Mouse (Mus musculus): Measurements from ENCODE around the gene Tbp.

Gene Tbp

DNA sequence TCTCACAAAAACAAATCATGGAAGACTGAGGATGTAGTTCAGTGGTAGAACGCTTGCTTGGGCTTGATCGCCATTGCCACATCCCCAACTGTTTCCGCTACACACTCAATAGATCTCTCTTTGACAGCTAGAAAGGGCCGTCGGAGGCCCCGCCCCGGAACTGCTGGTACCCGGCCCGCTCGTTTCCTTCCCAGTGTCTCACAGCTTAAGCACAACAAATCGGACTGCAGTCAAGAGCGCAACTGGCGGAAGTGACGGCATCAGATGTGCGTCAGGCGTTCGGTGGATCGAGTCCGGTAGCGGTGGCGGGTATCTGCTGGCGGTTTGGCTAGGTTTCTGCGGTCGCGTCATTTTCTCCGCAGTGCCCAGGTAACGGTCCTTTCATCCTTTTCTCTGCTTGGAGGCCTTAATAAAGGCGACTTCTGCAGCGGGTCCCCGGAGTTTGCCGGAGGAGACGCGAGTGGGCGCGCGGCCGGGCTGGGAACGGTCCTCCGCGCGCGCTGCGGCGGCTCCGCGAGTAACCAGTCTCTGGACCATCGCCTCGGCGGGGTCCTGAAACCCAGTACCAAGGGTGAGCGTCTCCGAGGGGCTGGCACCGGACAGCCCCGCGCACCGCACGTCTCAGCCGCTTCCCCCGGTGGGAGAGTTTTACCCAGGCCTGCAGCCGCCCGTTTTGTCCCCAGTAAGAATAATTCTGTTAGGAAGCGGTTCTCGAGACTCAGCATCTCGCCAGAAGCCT, at the start of gene Tbp, which contains the start of gene Psmb1:
Gene Tbp (plus strand): TSS at position 233 of the 739 bp plus-strand sequence.
Gene Psmb1 (minus strand): TSS at position 96 of the 739 bp plus-strand sequence.
- peak; percentile 99 for DNase-seq (ENCODE audit: low spot score in 2 of 2)

DNA sequence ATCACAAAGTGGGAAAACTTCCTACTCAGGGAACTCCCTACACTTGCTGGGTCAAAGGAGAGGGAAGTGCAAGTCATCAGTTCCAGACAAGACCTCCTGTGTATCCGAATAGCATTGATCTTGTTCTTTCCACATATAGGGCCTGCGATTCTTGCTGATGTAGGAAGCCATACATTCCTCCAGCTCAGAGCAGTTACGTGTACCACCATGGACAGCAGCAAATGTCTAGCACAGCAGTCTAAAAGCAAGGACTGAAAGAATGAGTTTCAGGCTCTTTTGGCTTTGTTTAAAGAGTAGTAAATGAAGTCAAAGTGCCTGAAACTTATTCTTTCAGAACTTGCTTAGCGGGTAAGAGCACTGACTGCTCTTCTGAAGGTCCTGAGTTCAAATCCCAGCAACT, 44.5 kb upstream of the Tbp start:
- DNase-seq (ENCODE audit: low spot score in 2 of 2) = no peak

DNA sequence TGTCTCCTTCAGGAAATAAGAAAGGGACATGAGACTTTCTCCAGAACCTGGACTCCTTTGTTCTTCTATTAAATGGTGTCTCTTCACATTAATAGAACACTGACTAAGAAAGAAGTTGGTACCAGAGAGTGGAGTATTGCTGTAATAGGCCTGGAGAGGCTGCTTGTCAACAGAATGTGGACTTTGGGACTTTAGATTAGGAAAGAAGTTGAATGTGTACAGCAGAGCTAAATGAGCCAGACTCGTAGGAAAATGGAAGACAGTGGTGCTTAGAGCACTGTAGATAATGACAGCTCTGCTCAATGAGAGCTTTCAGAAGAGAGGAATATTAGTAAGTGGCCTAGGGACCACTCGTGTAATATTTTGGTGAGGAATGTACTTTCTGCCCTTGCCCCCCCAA, 43.1 kb upstream of the Tbp start:
- no peak for DNase-seq (ENCODE audit: low spot score in 2 of 2)

DNA sequence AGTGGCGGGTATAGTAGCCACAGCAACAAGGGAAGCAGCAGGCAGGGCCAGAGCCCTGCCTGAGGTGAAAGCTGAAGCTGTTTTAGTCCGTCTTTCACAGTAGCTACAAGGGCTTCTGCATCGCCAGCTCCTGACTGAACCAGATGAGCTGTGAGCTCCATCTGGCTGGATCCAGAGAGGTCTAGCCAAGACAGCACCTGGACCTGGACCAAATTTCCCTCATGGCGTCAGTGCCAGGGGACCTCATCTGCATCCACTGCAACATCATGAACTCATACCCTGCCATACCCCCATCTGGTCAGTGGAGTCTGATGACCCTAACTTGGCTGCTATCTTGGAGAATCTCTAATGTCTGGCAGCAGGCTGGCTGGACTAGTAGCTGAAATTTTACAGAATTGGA, 39.9 kb upstream of the Tbp start:
- DNase-seq (ENCODE audit: low spot score in 2 of 2) = no peak

DNA sequence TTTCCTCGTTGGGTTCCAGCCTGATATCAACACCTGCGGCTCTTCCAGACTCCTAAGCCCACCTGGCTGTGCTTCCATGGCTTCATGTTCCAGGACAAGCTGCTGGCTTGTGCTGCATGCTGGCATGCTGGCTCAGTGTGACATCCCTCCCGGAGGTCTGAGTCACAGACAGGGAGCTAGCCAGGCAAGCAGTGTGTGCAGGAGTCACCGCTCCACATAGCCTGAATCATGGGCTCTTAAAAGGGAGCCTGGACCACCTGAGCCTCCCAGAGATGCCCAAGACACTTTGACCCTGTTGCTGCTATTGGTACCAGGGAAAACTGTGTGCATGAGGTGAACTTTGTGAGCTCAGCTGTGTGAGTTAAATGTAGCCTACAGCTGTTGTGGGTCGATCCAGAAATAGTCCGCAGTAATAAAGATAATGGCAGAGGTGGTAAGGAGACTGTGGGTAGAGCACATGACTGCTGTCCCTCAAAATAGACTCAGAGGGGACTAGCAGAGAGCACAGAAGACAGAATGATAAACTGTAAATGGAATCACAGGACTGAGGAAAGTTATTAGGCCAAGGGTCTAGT, 37.7 kb upstream of the Tbp start:
- no peak for DNase-seq (ENCODE audit: low spot score in 2 of 2)

DNA sequence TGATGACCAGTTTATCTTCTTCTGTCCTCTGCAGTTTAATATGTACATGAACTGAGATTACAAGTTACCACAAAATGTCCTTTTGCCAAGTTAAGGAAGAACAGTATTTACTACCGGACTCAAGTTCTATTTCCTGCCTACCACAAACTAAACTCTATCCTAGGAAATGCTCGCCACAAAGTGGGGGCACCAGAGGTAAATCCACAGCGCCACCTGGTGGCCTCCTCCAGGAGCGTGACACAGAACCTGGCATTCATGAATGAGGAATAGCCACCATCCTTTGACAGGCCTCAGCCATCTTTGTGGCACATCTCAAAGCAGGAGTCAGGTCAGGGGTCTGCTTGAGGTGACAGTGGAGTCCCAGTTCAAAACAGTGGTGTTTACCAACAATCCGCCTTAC, 32.0 kb upstream of the Tbp start:
- peak; percentile 66 to 69 for DNase-seq (ENCODE audit: low spot score in 2 of 2)

DNA sequence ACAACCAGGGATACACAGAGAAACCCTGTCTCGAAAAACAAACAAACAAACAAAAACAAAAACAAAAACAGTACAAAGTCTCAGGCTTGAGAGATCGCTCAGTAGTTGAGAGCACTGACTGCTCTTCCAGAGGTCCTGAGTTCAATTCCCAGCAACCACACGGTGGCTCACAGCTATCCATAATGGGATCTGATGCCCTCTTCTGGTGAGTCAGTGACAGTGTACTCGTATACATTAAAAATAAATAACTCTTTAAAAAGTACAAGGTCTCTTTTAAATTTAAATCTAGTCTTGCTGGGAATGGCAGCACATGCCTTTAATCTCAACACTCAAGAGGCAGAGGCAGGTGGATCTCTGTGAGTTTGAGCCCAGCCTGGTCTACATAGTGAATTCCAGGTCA, 27.0 kb upstream of the Tbp start:
- no peak for DNase-seq (ENCODE audit: low spot score in 2 of 2)

DNA sequence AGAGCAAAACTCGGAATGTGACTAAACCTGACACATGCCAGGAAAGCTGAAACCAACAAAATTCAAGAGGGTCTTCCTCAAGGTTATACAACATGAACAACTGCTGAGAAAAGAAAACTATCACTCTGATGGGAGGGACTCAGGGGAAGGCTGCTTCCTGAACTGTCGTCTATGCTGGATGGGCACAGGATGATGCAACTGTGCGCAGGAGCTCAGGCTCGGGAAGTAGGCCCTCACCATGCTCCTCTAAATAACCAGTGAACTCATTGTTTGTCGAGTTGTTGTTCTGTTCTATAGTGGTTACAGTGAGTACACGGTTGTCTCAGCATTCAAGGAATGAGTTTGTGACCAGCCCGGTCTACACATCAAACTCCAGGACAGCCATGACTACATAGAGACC, 9.1 kb upstream of the Tbp start:
- no peak for DNase-seq (ENCODE audit: low spot score in 2 of 2)

DNA sequence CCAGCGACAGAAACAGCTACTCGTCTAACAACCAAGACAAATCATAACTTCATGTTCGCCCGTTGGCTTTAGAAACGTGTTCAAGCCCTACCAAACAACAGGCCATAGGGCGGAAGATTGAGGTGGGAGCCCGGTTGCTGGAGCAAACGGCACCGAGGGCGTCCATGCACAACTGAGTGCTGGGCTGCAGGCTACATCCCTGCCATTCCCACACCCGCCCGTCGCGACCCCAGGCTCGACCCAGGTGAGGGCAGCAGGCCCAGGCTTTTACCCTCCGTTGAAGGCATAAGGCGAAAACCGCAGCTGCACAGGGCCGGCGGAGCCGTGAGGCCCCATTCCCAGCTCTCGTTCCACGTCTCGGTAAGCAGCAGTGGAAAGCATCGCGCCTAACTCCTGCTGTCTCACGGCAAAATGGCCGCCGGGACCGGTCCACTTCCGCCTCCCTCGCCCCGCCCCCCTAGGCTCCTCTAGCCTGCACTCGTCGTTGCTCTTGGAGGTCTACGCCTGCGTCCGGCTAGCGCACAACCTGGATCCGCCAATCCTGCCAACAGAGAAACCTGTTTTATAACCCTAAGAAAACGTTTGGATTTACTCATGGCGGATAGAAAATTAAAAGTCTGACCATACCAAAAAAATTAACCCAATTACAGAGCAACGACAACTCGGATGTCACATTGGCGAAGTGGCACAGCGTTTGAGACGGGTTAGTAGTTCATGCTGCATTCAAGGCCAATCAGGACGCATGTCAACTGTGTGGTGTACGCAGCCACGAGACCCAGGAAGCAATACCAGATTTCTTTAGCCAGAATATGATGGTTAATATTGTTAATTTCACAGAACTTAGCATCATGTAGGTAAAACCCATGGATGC, 1.6 kb upstream of the Tbp start:
- peak; percentile 96 for DNase-seq (ENCODE audit: low spot score in 2 of 2)

DNA sequence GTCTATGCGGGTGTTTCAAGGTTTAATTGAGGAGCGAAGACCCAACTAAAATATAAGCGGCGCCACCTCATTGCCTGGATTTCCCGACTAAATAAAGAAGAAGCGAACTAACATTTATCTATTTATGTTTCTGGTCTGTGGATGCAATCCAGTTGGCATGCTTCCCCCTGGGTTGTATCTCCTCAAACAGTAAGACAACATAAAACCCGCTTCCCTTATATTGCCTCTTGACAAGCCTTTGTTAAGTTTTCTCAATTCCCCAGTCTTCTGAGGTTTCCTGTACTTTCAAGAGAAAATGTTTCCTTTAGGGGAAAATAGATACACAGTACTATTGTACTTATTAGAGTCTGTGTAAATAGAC, 955 bp upstream of the Tbp start:
- DNase-seq (ENCODE audit: low spot score in 2 of 2) = no peak

DNA sequence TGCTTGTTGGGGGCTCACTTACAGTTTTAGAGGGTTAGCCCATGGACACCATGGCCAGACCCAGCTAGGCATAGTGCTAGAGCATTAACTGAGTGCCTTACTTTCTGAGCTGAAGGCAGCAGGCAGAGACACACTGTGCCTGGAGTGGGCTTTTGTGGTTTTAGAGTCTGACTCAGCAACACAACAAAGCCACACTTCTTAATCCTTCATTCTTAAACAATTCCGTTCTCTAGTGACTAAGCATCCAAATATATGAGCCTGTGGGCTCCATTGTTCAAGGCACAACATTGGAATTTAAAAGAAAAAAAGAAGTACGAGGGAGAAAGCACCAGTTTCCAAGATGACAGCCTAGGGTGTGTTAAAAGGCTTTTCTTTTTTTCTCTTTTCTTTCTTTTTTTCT, 11.0 kb downstream of the Tbp start:
- no peak for DNase-seq (ENCODE audit: low spot score in 2 of 2)

DNA sequence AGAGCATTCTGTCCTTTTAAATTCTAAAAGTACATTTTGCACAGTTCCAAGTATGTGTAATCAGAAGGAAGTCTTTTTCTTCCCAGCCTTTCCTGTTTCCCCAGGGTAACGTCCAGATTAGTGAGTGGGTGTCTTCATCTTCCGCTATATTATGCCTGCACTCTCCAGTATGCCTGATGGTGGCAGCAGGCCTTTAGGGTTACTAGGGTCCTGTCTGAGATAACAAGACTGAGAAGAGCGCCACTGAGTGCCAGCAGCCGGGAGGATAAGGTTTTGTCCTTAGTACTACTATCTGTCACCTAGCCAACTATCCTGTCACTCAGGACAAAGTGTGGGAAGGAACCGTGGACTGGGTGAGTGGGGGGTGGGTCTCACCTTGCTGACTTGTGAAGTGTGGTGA, 18.1 kb downstream of the Tbp start:
- no peak for DNase-seq (ENCODE audit: low spot score in 2 of 2)

DNA sequence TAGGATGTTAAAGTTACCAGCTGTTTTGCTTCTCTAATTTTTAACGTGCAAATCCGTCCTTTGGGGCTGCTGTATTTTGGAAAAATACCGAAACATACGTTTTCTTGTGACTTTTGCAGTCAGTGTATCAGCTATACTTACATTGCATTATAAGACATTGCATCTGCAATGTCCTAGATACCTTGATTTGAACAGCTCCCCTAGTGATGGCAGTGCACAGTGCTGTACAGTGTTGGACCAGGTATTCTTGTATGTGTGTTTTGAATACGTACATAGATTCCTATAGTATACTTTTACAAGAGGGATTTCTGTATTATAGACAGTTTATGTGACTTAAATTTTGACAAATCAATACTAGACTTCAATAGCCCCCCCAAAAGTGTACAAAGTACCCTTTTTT, 18.5 kb downstream of the Tbp start:
- no peak for DNase-seq (ENCODE audit: low spot score in 2 of 2)

DNA sequence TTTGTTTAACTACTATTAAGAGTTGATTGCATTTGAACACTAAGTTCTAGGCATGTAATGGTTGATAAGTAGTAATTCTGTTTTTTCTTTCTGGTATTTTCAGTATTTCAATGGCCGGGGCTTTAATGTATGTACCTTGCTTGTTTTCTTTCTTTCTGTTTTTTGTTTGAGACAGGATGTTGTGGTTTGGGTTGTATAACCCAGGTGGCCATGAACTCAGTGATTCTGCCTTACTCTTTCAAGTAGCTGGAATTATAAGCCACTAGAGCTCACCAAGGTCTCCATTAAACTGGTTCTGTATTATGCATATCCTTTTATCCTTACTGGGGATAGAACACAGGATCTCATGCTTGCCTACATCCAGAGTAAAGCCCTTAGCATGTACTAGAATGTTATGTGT, 19.1 kb downstream of the Tbp start:
- DNase-seq (ENCODE audit: low spot score in 2 of 2) = no peak

DNA sequence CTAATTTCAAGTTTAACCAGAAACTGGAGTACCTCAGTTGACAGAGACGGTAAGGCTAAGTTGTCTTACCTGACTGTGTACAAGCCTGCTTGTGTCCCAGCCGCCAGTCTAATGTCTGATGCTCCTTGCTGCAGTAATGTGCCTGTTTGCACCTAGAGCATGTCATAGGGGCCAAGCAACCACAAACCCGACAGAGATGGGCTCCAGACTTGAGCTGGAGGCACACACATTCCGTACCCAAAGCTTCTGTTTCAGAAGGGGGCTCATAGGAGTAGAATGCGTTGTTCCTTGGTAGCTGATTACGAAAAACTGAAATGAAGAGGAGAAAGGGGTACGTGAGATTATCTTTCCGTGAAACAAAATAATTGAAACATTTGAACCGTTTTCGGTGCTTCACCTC, 26.6 kb downstream of the Tbp start:
- peak in 1 of 2 experiments; percentile 16 for DNase-seq (ENCODE audit: low spot score in 2 of 2)

DNA sequence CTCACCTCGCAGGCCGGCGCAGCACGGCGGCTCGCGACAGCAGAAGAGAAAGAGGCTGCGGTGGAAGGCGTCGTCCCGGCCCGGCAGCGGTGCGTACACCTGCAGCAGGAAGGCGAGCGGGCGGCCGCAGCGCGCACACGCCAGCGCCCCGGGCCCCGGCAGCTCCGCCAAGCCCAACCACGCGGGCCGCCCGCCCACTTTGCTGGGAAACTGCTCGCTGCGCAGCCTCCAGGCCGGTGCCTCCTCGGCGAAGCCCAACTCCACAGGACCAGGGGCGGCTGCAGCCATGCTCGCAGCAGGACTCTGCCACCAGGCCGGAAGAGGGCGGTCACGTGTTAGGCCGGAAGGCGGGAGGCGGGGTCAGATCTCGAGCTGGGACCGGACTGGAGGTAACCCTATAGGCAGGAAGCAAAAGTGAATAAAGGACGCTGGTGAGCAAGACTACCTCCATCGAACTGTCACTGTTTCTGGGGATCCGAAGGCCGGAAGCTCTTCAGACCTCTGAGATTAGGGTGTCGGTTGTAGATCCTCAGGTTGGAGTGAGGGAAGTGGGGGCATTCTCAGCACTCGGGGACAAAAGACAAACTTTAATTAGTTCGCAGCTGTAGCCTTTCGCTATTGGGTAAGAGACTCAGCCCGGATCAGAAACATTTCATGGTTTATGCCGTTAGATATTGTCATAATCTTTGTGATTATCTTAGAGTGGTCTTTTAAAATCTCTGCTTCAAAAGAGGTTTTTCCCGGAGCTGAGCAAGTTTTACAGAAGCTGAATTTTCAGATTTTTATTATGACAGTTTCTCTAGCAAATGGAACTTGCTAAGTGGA, 27.5 kb downstream of the Tbp start, which contains the start of gene Pdcd2:
Gene Pdcd2 (minus strand): TSS at position 316 of the 825 bp plus-strand sequence.
- DNase-seq (ENCODE audit: low spot score in 2 of 2) = peak; percentile 93

DNA sequence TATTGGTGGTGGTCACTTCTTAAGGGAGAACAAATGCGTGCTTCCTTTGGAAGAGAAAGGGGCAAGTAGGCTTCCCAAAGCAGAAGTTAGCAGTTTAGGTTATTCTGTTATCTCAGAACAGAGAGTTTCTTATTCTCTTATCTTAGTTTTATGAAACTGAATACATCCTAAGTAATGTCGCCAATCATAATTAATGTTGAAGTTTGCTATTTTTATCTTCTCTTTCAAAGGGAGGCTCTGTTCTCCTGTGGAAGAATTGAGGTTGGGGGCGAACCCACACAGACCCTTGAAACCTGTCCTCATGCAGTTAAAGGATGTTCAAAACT, 28.1 kb downstream of the Tbp start:
- no peak for DNase-seq (ENCODE audit: low spot score in 2 of 2)

DNA sequence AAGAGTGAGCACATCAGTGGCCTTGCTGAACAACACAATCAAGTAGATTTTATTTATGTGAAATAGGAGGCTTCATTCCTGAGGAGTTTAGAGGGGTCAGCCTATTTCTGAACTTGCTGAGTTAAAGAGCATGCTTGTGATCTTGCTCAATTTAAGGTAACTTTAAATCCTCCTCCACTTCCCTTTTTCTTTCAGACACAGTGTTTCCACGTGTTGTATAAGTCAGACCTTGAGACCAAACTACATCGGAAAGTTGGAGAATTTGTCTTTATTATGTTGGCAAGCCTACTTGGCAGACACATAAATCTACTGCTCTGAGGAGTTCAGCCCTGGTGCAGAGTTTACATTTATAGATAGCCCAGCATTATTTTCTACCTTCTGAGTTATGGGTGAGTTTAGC, 29.2 kb downstream of the Tbp start:
- no peak for DNase-seq (ENCODE audit: low spot score in 2 of 2)

DNA sequence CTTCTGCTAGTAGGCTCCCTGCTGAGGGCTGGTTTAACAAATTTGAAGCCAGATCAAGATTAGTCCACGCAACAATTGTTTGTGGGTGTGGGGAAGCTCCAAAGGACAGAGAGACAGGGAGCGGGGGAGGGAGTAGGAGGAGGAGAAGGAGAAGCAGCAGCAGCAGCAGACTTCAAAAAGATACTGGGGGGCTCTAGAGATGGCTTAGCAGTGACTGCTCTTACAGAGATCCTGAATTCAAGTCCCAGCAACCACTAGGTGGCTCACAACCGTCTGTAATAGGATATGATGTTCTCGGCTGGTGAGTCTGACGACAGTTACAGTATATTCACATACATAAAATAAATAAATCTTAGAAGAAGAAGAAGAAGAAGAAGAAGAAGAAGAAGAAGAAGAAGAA, 30.5 kb downstream of the Tbp start:
- peak; percentile 64 to 65 for DNase-seq (ENCODE audit: low spot score in 2 of 2)

DNA sequence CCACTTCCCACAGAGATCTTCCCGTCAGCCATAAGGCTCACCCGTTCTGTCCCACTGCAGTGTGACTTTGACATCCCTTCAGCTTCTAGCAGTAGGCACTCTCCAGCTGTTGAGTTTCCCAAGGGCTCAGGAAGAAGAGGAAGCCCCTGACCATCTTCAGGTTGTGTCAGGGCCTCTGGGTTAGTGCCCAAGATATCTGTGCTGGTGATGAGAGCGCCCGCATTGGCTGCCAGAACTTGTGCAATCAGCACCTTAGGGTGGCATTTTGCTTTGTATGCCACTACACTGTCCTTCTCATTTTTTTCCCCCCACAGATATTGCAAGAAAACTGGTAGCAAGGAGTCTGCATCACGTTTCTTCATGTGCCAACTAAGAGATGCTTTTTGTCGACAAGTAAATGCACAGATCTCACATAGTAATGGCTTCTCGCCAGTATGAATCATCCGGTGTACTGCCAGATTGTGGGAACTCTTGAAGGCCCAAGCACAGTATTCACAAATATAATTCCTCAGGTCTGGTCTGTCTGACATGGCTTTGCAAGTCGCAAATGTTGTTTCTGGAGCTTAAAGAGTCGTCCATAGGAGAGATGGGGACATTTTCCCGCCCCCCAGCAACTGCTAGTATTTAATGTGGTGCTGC, 35.6 kb downstream of the Tbp start:
- DNase-seq (ENCODE audit: low spot score in 2 of 2) = peak; percentile 62 to 68

DNA sequence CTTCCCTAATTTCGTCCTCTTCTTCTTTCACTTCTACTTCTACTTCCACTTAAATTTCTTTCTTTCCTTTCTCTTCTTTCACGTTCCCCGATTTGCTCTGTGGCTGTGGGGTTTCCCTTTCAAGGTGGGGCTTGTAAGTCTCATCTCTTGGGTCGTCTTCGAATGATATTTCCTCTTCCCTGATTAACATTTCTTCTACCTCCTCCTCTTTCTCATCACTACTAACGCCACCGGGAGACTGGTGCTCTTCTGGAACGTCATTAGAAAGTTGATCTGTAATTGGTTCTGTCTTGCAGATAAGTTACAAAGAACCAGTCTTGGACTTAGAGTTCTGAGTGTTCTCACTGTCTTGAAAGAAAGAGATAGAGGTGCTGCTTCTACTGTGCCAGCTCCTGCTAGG, 36.3 kb downstream of the Tbp start:
- no peak for DNase-seq (ENCODE audit: low spot score in 2 of 2)
